ENCODE assay signal across 26 mouse cellular contexts in genomic region chr6:145660943-145661342, GRCm38 (mm10). TPM values are rescaled to one million over a fixed set of nuclear protein-coding genes. Genes with fewer than 3 reads are reported as not detected.
"Had no signal": no experiment of that assay in that cellular context is flagged by ENCODE, and none has a peak within 500 bp of the region (broad histone marks: within the 10 kb centered on the region; RNA-seq: fewer than 3 reads in every experiment).

No protein-coding gene starts in this region.

- H3K9ac ChIP-seq: lung, embryonic 14.5 days; midbrain, embryonic 12.5 days; neural tube, embryonic 13.5 days; neural tube, embryonic 15.5 days had no signal

- ATAC-seq: midbrain, embryonic 16.5 days had no signal

- H3K4me3 ChIP-seq: midbrain, embryonic 10.5 days; midbrain, embryonic 12.5 days; myocyte; neural tube, embryonic 13.5 days; neural tube, embryonic 15.5 days had no signal

- H3K9me3 ChIP-seq: midbrain, embryonic 10.5 days; neural tube, embryonic 13.5 days; neural tube, embryonic 15.5 days had no signal

- H3K4me1 ChIP-seq: midbrain, embryonic 10.5 days; midbrain, embryonic 12.5 days had no signal

- H3K27ac ChIP-seq: midbrain, embryonic 10.5 days; midbrain, embryonic 12.5 days; neural tube, embryonic 13.5 days; neural tube, embryonic 15.5 days had no signal

- H3K27me3 ChIP-seq: midbrain, embryonic 12.5 days; neural tube, embryonic 13.5 days; neural tube, embryonic 15.5 days had no signal

- DNase-seq: lung, adult 18-20 months; lung, embryonic 14.5 days; lung, postnatal 10 days; lung, postnatal 4 days; midbrain, embryonic 14.5 days; retina, postnatal 1 day; right cerebral cortex, adult 18-20 months; right cerebral cortex, postnatal 25 days; right cerebral cortex, postnatal 4 days; spleen, adult 18-20 months; thymus, adult 18-20 months; thymus, postnatal 14 days; thymus, postnatal 36 days had no signal

- H3K36me3 ChIP-seq: midbrain, embryonic 10.5 days; midbrain, embryonic 12.5 days; neural tube, embryonic 13.5 days; neural tube, embryonic 15.5 days had no signal

- H3K4me2 ChIP-seq: lung, embryonic 14.5 days; midbrain, embryonic 12.5 days; neural tube, embryonic 13.5 days; neural tube, embryonic 15.5 days had no signal

RNA-seq across cellular contexts. Expression of gene Tuba3b, which starts 45.4 kb away (rescaled TPM):
- total RNA-seq: megakaryocyte, adult 5-6 weeks; megakaryocyte-erythroid progenitor cell, adult 5-6 weeks had no signal
- polyA plus RNA-seq: lung, embryonic 14.5 days; lung, embryonic 16.5 days; midbrain, embryonic 10.5 days; midbrain, embryonic 12.5 days; midbrain, embryonic 14.5 days; midbrain, embryonic 16.5 days; myocyte; neural tube, embryonic 11.5 days; neural tube, embryonic 13.5 days; neural tube, embryonic 15.5 days; small intestine, adult 2 months; stomach, embryonic 14.5 days; stomach, embryonic 16.5 days had no signal

RNA-seq across cellular contexts. Expression of gene Lmntd1, which starts 46.8 kb away (rescaled TPM):
- total RNA-seq: megakaryocyte, adult 5-6 weeks; megakaryocyte-erythroid progenitor cell, adult 5-6 weeks had no signal
- polyA plus RNA-seq: myocyte; small intestine, adult 2 months had no signal
